Mouse (Mus musculus) splenic B cell, adult 2 months (primary cell): Measurements from ENCODE around the gene Ifna11.
"Not testable (repeated sequence)": the region's sequence is repeated elsewhere in the genome, so short reads cannot be mapped to it uniquely, and the experiment has no call there.

Source experiments
- DNase-seq: peaks from one replicate; pipeline ENCODE4 v3.0.0-alpha.2; 2011; ENCODE audit warnings: low read depth, low spot score
- H3K27me3 ChIP-seq: 2 replicates; pipeline ENCODE4 v1.6.1; 2012; ENCODE audit warnings: mild to moderate bottlenecking, low read length, moderate library complexity, mixed read lengths; ENCODE audit not compliant: control insufficient read depth, poor library complexity, insufficient read depth, severe bottlenecking
- H3K36me3 ChIP-seq: 2 replicates; pipeline ENCODE4 v1.6.1; 2012; ENCODE audit warnings: mild to moderate bottlenecking, low read length, moderate library complexity, mixed read lengths; ENCODE audit not compliant: control insufficient read depth, poor library complexity, insufficient read depth, severe bottlenecking

Gene Ifna11

GRCm38 (mm10) chr4:88805761-88806160, 14.0 kb upstream of the Ifna11 start:
- not testable (repeated sequence) for H3K36me3 ChIP-seq, DNase-seq

GRCm38 (mm10) chr4:88815928-88816327, 3.8 kb upstream of the Ifna11 start, which contains the start of gene Ifna7:
Ifna7 (plus strand) TSS chr4:88816228.
- no peak for DNase-seq
- no peaks in the 10 kb centered on the region for H3K27me3 ChIP-seq
- H3K36me3 ChIP-seq, result no peaks in the 10 kb centered on the region

More at GRCm38 (mm10) chr4:88805761-88806160, 14.0 kb upstream of the Ifna11 start:
- not testable (repeated sequence) for H3K27me3 ChIP-seq

- H3K27me3 ChIP-seq, result no peaks in the 10 kb centered on the region
- DNase-seq, result peak; percentile 42
Observed at GRCm38 (mm10) chr4:88822995-88823394, 3.2 kb downstream of the Ifna11 start.

GRCm38 (mm10) chr4:88827116-88827515, 7.4 kb downstream of the Ifna11 start, which contains the start of gene Ifna6:
Ifna6 (plus strand) TSS chr4:88827416.
- H3K27me3 ChIP-seq, DNase-seq, H3K36me3 ChIP-seq: not testable (repeated sequence)

More at GRCm38 (mm10) chr4:88822995-88823394, 3.2 kb downstream of the Ifna11 start:
- no peaks in the 10 kb centered on the region for H3K36me3 ChIP-seq

GRCm38 (mm10) chr4:88830523-88830922, 10.8 kb downstream of the Ifna11 start:
- no peaks in the 10 kb centered on the region for H3K27me3 ChIP-seq
- H3K36me3 ChIP-seq, result no peaks in the 10 kb centered on the region
- peak; percentile 44 for DNase-seq

GRCm38 (mm10) chr4:88835225-88835624, 15.5 kb downstream of the Ifna11 start, which contains the start of gene Ifna5:
Ifna5 (plus strand) TSS chr4:88835525.
- H3K27me3 ChIP-seq, DNase-seq, H3K36me3 ChIP-seq: not testable (repeated sequence)

- H3K27me3 ChIP-seq, result no peaks in the 10 kb centered on the region
- no peaks in the 10 kb centered on the region for H3K36me3 ChIP-seq
- peak; percentile 44 for DNase-seq
Observed at GRCm38 (mm10) chr4:88838828-88839227, 19.1 kb downstream of the Ifna11 start.

GRCm38 (mm10) chr4:88840058-88840457, 20.3 kb downstream of the Ifna11 start:
- peak; percentile 21 for DNase-seq
- Histone ChIP-seq H3K27me3 (no peaks in the 10 kb centered on the region), H3K36me3 (no peaks in the 10 kb centered on the region)

- Histone ChIP-seq H3K36me3 (no peaks in the 10 kb centered on the region), H3K27me3 (no peaks in the 10 kb centered on the region)
- peak; percentile 41 for DNase-seq
Observed at GRCm38 (mm10) chr4:88841438-88841911, 21.7 kb downstream of the Ifna11 start, which contains the start of gene Ifna4. Ifna4 (plus strand) TSS chr4:88841861.

- Histone ChIP-seq H3K36me3 (no peaks in the 10 kb centered on the region), H3K27me3 (no peaks in the 10 kb centered on the region)
- DNase-seq, result peak; percentile 37
Observed at GRCm38 (mm10) chr4:88845334-88845733, 25.6 kb downstream of the Ifna11 start.

GRCm38 (mm10) chr4:88849698-88850097, 29.9 kb downstream of the Ifna11 start, which contains the start of gene Ifna1:
Ifna1 (plus strand) TSS chr4:88850087.
- Histone ChIP-seq H3K36me3 (no peaks in the 10 kb centered on the region), H3K27me3 (no peaks in the 10 kb centered on the region; the same call in 1 of the 2 replicates)
- DNase-seq, result peak; percentile 15

GRCm38 (mm10) chr4:88851026-88851763, 31.4 kb downstream of the Ifna11 start:
- DNase-seq, result no peak

GRCm38 (mm10) chr4:88859214-88859613, 39.5 kb downstream of the Ifna11 start:
- Histone ChIP-seq H3K36me3 (no peaks in the 10 kb centered on the region), H3K27me3 (no peaks in the 10 kb centered on the region)
- DNase-seq, result no peak

More at GRCm38 (mm10) chr4:88851026-88851763, 31.4 kb downstream of the Ifna11 start:
- Histone ChIP-seq H3K36me3 (no peaks in the 10 kb centered on the region), H3K27me3 (no peaks in the 10 kb centered on the region; the same call in 1 of the 2 replicates)

GRCm38 (mm10) chr4:88863309-88863708, 43.5 kb downstream of the Ifna11 start:
- H3K27me3 ChIP-seq, result no peaks in the 10 kb centered on the region
- H3K36me3 ChIP-seq, result no peaks in the 10 kb centered on the region
- DNase-seq, result no peak

- H3K27me3 ChIP-seq, result no peaks in the 10 kb centered on the region
- peak; percentile 88 for DNase-seq
- no peaks in the 10 kb centered on the region for H3K36me3 ChIP-seq
Observed at GRCm38 (mm10) chr4:88864599-88864998, 44.8 kb downstream of the Ifna11 start.
